Mouse (Mus musculus): Measurements from ENCODE around the gene Dock8. TPM values are rescaled to one million over a fixed set of nuclear protein-coding genes. Genes with fewer than 3 reads are reported as not detected.

The Dock8 gene
- total and polyA plus RNA-seq, 3 experiments: 9.8 to 37.5 (median 22.4) TPM

DNA sequence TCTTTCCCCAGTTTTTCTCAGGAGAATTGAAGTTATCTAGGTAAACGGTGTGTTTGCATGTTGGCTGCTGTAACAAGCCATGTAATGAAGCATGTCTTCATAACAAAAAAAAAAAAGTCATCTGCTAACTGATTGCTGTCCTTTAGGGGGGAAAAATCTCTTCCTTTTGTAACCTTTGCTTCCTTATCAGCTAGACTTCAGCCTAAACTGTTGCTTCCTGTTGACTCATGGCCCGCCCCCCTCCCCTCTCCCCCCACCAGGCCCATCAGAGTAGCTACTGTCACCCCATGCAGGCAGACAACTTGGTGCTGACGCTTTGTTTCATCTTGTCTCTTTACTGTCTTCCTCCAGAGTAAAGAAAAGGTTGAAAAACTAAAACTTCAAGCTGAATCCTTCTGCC, 95.8 kb downstream of the Dock8 start:
- Histone ChIP-seq H3K4me3 (replicated peaks in 1 of 3; ENCODE audit: low read depth in 2 of 3, low read length in 2 of 3, poor library complexity in 1 of 3) (no peak overlapping the region), H3K9me3 (replicated peaks; ENCODE audit: low read length) (no peaks in the 10 kb centered on the region)

DNA sequence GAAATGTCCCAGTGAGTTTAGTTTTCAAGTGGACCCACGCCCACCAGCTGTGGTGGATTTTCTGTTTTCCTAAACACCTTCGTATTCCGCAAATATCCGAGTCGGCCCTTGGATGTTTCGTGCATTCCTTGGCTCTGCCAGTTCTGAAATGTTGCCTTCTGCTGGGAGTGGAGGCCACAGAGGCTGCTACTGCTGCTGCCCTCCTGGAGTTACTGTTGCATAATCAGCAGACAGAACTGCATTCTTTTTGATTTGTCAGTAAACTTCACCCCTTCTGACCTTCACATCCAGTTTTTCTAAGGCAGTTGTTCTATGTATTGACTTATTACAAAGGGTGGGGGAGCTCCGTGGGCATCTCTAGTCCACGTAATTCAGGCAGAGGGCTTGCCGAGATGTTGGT, 97.0 kb downstream of the Dock8 start:
- in situ Hi-C loops (cut with MboI; ENCODE audit: low pct_ligation_motif_present, low pct_unique_long_range_greater_than_20kb, low sequenced_read_pairs): no loop called here
- Histone ChIP-seq H3K9ac (ENCODE audit: insufficient read depth, low read depth) (no peak overlapping the region), H3K27ac (ENCODE audit: insufficient read depth, low read depth) (no peak overlapping the region), H3K36me3 (replicated peaks in 1 of 2; ENCODE audit: control insufficient read depth in 1 of 2, insufficient read depth in 1 of 2, low read length in 1 of 2) (peaks cover 75 to 93% of the 10 kb centered on the region in 2 experiments), H3K79me2 (replicated peaks; ENCODE audit: control insufficient read depth, extremely low read depth, insufficient read depth, poor library complexity, severe bottlenecking) (no peaks in the 10 kb centered on the region), H3K4me3 (replicated peaks in 1 of 3; ENCODE audit: low read depth in 2 of 3, low read length in 2 of 3, poor library complexity in 1 of 3) (no peak overlapping the region), H3K27me3 (replicated peaks) (no peaks in the 10 kb centered on the region), H3K4me2 (ENCODE audit: insufficient read depth, low read depth, poor library complexity, severe bottlenecking) (no peak overlapping the region), H3K4me1 (ENCODE audit: control insufficient read depth in 1 of 2, insufficient read depth in 2 of 2) (peaks cover 0 to 39% of the 10 kb centered on the region in 2 experiments; a peak in 2 of 4 replicates), H3K9me3 (replicated peaks; ENCODE audit: low read length) (no peaks in the 10 kb centered on the region)
- TF ChIP-seq TCF12 (IDR thresholded peaks at IDR 0.05; ENCODE audit: low read depth, low read length) (no peak), MAX (IDR thresholded peaks at IDR 0.05; ENCODE audit: low read length) (no peak), JUND (conservative IDR thresholded peaks at IDR 0.05; ENCODE audit: low read depth, low read length) (no peak), CTCF (conservative IDR thresholded peaks at IDR 0.05 in 1 of 2, IDR thresholded peaks at IDR 0.05 in 1 of 2; ENCODE audit: low read depth in 2 of 2, low read length in 2 of 2) (no peak), ZC3H11A (IDR thresholded peaks at IDR 0.05; ENCODE audit: low read depth, low read length) (no peak)
- DNase-seq (ENCODE audit: extremely low read depth): no peak
- dilution Hi-C loops (cut with MboI; ENCODE audit: extremely low pct_ligation_motif_present, extremely low pct_unique_long_range_greater_than_20kb, low sequenced_read_pairs): no loop called here

More for the DNA sequence above, 95.8 kb downstream of the Dock8 start:
- peaks cover 79 to 93% of the 10 kb centered on the region in 2 experiments for H3K36me3 ChIP-seq (replicated peaks in 1 of 2; ENCODE audit: control insufficient read depth in 1 of 2, insufficient read depth in 1 of 2, low read length in 1 of 2)
- peak; percentile 43 for DNase-seq (ENCODE audit: extremely low read depth)
- in situ Hi-C loops (cut with MboI; ENCODE audit: low pct_ligation_motif_present, low pct_unique_long_range_greater_than_20kb, low sequenced_read_pairs): no loop called here
- H3K4me1 ChIP-seq (ENCODE audit: control insufficient read depth in 1 of 2, insufficient read depth in 2 of 2): peaks cover 0 to 39% of the 10 kb centered on the region in 2 experiments; a peak in 2 of 4 replicates
- H3K4me2 ChIP-seq (ENCODE audit: insufficient read depth, low read depth, poor library complexity, severe bottlenecking): no peak overlapping the region
- dilution Hi-C loops (cut with MboI; ENCODE audit: extremely low pct_ligation_motif_present, extremely low pct_unique_long_range_greater_than_20kb, low sequenced_read_pairs): no loop called here
- no peak overlapping the region for H3K27ac ChIP-seq (ENCODE audit: insufficient read depth, low read depth)
- no peaks in the 10 kb centered on the region for H3K79me2 ChIP-seq (replicated peaks; ENCODE audit: control insufficient read depth, extremely low read depth, insufficient read depth, poor library complexity, severe bottlenecking)
- no peak overlapping the region for H3K9ac ChIP-seq (ENCODE audit: insufficient read depth, low read depth)
- H3K27me3 ChIP-seq (replicated peaks): no peaks in the 10 kb centered on the region
- TF ChIP-seq MEF2A (IDR thresholded peaks at IDR 0.05; ENCODE audit: borderline replicate concordance, low read depth, low read length) (no peak), ETS1 (conservative IDR thresholded peaks at IDR 0.05; ENCODE audit: low read depth, low read length) (no peak), ZMIZ1 (IDR thresholded peaks at IDR 0.05; ENCODE audit: low read depth, low read length) (no peak), MAFK (IDR thresholded peaks at IDR 0.05; ENCODE audit: insufficient replicate concordance, low read length) (no peak), NRF1 (IDR thresholded peaks at IDR 0.05; ENCODE audit: low read depth, low read length) (no peak), KAT2A (IDR thresholded peaks at IDR 0.05; ENCODE audit: insufficient replicate concordance, low read length) (no peak), MAX (IDR thresholded peaks at IDR 0.05; ENCODE audit: low read length) (no peak), USF1 (IDR thresholded peaks at IDR 0.05; ENCODE audit: low read depth, low read length) (no peak), TCF12 (IDR thresholded peaks at IDR 0.05; ENCODE audit: low read depth, low read length) (no peak), ZC3H11A (IDR thresholded peaks at IDR 0.05; ENCODE audit: low read depth, low read length) (no peak), PAX5 (IDR thresholded peaks at IDR 0.05; ENCODE audit: low read length) (no peak), GABPA (IDR thresholded peaks at IDR 0.05; ENCODE audit: insufficient replicate concordance, low read depth, low read length) (no peak), JUND (conservative IDR thresholded peaks at IDR 0.05; ENCODE audit: low read depth, low read length) (no peak), RAD21 (IDR thresholded peaks at IDR 0.05; ENCODE audit: low read depth, low read length) (no peak), E2F4 (IDR thresholded peaks at IDR 0.05; ENCODE audit: insufficient replicate concordance, low read depth, low read length) (no peak), ZKSCAN1 (IDR thresholded peaks at IDR 0.05; ENCODE audit: borderline replicate concordance, low read depth, low read length) (no peak)
